Mouse (Mus musculus) cerebellum, postnatal 10 days (tissue): ENCODE data around the gene Slc9a3.

Experiments used
- DNase-seq, 2 experiments: peaks; one replicate each; pipeline ENCODE4 v3.0.0; 2021; ENCODE audit warnings: mixed read lengths in 2 of 2

The Slc9a3 gene

DNA sequence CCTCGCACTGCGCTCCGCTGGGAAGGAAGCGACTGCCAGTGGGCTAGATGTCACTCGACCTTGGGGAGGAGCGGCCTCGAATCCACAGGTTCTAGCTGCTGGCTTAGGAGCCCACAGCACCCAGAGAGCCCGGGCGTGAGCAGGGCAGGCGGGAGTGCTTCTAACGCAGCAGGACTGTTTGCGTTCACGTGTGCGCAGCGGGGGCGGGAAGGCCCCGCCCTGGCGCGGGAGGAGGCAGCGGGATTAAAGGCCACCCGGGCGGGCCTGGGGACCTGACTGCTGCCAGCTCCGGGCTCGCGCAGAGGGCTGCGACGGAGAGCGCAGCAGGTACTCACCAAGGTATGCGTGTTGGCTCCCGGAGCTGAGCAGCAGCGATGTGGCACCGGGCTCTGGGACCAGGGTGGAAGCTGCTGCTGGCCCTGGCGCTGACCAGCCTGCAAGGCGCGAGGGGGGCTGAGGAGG lies at the start of gene Slc9a3:
Slc9a3 (plus strand) TSS at position 317 of the 462 bp plus-strand sequence.
- peak; percentile 18 to 23 for DNase-seq

DNA sequence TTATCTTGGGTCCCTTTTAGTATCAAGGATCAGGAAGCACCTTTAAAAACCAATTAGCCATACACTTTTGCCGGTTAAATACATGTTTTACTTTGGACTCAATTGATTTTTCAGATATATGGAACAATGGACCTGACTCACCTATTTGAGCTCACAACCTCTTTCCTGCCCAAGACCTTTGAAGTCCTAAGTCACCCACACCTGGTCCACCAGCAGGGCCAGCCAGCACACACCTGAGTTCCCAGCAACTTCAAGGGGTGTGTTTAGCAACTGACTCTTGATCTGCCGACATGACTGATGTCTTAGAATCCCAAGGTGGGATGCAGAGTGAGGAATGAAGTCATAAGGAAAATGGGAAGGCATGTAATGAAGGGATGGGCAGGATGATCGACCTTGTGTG lies 49.5 kb upstream of the Slc9a3 start:
- DNase-seq: no peak

DNA sequence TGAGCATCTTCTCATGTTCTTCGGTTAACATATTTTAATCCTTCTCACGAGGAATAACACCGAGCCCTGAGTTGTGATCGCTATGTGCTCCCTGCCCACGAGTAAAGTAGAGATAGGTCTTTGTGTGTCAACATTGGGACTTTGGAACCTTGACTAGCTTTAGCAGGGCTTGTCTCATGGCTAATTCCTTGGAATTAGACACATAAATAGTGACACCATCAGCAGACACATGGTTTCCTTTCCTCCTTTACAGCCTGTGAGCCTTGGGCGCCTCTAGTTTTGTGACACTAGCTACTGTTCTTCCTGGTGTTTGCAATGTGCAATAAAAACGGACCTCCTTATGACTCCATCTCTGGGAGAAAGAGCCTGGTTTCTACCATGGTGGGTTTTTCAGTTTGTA lies 47.9 kb upstream of the Slc9a3 start:
- DNase-seq: no peak

DNA sequence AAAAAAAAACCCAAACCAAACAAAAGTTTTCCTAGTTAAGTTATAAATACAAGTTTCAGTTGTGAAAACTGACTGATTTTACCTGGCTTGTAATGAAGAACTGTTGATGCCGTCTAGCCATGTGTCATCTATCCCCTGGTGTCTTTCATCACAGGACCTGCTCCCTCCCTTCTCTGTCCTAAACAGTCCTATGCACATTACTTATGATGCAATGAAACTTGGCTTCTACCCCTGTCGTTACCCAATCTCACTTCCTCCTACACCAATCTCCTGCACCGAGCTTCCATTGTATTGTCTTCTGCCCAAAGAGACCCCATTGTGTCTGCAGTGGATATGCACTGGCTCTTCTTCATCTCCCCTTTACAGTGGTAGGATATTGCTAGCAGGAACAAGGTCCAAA lies 31.0 kb upstream of the Slc9a3 start:
- DNase-seq: no peak

DNA sequence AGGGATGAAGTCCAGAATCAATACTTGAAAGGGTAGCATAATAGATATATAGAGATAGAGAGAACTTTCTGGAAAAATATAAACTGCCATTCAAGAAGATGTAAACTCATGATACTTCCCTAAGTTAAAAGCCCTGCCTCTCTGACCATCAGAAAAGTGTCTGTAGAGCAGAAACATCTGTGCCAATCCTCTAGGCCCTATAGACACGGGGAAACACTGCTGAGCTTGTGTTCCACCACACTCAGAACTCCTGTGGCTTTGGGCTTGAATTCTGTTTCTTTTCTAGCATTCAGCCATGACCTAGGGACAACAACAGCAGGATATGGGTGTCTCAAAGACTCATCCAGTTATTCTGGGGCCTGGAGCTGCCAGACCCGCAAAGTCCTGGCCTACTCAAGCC lies 25.3 kb upstream of the Slc9a3 start:
- no peak for DNase-seq

DNA sequence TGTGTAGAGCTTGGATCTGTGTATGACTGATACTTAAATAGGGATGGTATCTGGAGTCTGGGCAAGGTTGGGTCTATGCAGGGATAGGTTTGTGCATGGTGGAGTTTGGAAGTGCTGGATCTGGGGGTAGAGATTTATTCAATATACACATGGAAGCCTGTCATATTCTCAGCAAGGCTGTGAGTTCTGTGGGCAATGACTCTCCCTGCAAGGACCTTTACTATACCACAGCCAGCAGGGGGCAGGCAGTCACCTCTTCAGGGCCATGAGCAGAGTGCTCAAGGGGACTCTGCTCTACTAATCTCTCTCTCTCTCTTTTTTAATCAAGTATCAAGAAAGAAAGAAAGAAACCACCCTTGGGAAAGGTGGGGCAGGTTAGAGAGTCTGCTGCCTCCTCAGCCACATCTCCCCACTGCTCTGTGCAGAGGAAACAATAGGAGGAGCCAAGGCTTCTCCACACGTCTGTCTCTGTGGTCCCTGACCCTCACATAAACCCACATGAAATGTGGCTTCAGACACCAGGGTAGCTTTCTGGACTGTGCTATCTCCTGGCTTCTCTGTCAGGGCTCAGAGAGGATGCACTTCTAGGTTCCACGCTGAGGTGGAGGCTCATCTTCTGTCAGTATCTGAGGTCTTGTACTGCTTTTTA lies 24.4 kb upstream of the Slc9a3 start:
- DNase-seq: peak; percentile 84 to 85

DNA sequence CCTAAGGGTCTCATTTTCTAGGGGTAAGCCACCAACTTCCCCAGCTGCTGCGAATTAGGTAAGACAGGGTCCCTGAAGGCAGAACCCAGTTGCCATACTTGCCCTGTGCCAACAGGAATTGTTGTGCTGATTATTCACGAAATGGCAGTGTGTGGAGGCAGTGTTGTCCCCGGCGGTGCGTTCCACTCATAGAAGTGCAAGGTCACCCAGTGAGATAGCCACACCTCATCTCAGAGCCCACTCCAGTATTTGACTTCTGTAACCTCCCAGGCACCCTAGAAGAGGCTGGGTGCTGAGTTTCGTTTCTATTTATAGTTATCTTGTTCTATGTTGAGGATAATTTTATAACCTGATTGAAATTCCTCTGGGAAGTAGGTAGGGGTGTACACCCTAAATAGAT lies 22.3 kb upstream of the Slc9a3 start:
- DNase-seq: no peak

DNA sequence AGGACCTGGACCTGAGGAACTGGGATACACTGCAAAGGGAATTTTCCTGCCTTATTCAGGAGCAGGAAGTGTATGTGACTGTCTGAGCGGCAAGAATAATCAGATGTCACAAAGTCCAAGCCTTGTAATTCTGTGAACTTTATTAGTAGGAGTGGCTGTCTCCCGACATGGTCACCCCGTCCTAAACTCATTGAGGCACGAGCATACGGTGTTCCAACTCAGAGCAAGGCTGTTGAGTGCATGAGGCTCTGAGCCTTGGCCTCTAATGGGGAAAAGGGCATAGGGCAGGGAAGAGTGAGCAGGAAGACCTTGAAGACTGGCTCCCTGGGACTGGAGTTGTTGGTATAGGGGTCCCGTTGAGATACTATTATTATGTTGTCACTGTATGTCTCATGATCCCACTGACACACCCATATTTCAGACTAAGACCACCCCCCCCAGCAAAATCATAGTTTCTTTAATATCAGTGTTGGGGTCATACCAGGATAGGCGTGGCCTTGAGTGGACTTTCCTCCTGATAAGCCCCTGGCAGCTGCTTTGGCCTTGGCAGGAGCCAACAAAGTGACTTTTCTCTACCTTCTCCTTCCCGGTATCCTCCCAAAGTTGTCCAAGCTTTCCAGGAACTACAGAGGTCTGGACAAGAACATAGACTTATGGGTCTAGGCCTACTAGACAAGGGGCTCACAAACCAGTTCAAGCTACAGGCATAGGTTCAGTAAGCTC lies 19.0 kb upstream of the Slc9a3 start:
- no peak for DNase-seq

DNA sequence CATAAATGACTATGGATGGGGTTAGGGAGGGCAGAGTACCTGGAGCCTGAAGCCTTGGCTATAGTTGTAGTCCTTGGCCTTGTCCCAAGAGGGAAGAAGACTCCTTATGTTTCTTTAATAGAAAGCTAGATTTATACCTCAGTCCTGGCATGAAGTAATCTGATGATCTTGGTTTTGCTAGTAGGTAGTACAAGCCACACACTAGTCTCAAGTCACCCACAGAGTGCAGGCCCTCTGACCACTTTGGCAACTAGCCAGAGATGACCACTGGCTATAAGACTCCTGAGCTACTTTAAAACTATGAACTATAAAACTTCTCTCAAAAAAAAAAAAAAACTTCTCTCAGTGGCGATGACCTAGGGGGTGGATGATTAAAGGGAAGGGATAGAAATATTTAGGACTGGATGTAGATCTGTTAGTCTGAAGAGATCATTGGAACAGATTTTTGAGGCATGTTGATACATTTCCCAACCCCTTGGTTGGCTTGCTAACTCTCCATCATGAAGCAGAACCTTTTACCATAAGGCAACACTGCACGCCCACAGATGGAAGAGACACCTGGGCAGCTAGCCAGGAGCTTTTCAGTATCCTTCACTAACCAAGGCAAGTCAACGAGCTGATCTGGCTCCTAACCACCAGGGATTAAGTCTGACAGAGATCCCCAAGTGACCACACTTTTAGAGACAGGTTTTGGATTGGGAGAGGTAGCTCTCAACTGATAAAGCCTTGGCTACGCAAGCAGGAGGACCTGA lies 18.2 kb upstream of the Slc9a3 start:
- peak; percentile 86 to 87 for DNase-seq

DNA sequence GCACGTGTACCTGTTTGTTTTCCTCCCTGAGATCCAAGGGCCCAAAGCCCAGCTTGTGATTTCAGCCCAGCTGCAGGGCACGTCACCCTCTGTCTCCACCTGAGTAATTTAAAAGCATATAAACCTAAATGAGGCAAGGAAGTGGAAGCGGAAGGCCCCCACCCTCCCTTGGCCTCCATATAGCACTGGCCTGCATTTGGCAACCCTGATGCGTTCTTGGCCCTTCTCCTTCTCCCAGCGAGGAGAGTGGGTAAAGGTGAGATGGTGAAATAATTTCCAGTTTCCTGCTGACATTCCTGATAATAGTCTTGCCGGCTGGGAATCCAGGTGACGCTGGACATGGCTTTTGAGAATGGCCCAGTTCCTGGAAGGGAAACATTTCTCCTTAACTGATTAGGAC lies 16.8 kb upstream of the Slc9a3 start:
- DNase-seq: peak; percentile 34 to 36

DNA sequence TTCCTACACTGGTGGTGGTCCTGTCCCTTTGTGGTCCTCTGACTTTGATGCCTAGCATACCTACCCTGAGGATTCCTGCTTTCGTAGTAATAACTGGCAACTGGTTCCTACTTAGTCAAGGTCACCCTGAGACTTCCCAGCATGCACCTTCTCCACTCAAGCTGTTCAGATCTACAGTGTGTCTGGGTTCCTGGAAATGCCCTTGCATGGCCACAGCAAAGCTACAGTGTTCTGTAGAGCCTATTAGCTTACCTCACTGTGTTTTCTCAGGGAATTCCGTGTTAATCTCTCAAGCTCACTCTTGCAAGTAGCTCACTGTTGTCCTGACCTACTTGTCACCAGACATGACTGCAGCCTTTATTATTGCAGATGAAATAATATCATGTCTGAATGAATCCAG lies 13.8 kb upstream of the Slc9a3 start:
- DNase-seq: no peak

DNA sequence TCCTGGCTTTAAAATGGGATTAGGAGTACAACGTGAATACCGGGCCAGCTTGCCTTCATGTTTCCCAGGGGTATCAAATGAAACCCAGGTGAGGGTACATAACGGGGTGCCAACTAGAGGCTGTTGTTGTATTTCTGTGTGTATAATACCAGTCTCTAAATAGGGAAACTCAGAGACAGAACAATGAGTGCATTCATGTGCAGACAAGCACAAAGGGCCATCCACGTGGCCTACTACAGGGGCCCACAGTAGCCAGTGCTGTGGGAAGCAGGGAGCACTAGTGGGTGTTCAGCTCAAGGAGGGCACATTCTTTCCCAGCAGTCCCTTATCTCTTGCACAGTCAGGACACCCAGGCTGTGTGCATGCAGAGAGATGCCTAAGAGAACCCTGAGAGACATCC lies 8.7 kb upstream of the Slc9a3 start:
- no peak for DNase-seq

DNA sequence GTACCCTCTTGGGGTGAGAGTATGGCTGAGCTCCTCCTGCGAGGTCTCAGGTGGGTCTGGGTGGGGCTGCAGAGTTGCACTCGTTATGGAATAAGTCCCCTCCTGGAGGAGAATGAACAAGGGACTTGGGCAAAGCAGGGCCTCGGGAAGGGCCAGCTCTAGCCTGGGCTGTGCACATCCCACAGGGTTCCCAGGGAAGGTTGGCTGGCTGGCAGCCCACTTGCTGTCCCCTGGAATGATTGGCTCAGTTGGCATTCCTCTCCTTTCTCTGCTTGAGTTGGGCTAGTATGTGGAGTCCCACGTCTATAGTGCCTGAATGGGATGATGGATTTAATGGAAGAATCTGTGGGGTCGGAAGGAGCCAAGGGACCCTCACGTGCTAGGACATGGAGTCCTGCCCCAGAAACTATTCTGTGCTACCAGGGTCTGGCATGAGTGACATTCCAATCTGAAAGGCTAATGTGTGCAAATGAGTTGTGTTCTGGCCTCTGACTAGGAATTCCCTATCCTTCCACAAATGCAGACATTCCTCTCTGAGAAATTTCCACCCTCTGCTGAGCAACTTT lies 7.5 kb upstream of the Slc9a3 start:
- DNase-seq: peak in 1 of 2 experiments; percentile 25

DNA sequence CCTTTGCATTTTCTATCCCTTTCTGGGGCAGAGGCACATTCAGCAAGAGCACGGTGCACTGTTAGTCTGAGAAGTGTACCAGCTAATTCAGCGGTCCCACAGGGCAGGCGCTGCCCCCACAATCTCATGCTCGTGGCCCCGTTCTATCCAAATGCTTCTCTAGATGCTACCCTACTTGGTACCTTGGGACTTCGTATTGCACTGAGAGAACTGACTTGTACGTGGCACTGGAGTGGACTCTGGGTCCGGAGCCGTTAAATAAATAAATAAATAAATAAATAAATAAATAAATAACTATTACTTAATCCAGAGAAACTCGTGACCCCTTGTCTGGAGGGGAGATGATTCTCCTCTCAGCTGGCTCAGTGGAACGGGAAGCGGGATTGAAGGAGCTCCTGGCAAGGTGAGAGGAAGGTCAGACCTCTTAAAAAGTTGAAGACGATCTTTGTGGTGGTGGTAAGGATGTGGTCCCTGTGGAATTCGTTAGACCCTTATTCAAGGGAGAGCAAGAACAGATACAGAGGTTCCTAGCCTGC lies 606 bp downstream of the Slc9a3 start:
- no peak for DNase-seq

DNA sequence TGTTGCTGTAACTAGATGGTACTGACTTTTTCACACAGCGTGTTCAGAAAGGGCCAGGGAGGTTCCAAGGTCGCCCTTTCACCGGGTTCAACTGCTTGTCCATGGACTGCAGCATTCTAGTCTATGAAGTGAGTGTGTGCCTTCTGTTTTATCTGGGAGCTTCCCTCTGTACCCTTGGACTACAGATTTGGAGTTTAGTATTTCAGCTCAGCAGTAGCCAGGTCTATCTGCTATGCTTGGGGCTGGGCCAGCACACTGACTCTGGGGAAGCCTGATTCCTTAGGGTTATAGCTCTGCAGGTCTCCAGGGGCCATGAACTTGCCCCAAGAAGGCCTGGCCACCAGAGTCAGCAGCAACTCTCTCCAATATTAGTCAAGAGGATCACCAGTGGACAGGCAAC lies 1.4 kb downstream of the Slc9a3 start:
- no peak for DNase-seq

DNA sequence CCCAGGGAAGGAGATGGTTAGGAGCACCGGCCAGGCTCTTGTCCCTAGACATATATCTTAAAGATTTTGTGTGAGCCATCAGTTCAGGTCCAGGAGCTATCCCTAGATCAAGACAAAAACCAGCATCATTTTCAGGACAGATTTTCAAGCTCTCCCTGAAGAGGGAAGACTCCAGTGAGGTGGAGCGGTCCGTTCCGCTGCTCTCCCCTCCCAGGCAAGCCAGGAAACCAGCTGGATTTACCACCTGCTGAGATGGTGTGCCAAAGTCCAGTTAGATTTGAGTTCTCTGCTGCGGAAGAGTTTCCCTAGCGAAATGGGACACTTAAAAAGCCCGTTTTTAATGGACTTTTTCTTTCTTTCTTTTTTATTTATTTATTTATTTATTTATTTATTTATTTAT lies 6.3 kb downstream of the Slc9a3 start:
- DNase-seq: no peak

DNA sequence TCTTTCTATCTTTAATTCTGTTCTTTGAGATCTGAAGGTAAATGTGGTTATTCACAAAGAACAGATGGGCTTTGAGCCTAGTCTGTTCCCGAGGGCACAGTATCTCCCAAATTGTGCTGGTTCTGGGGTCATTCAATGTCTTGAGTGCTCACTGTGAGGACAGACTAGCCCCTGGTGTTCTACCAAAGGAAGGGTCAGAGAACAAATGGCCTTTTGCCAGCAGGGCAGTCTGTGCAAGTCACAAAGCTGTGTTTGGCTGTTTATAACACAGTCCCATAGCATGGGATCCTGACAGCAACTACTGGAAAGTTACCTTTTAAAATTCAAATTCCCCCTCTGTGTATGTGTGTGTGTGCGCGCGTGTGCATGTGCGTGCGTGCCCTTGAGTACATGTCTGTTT lies 8.7 kb downstream of the Slc9a3 start:
- DNase-seq: peak; percentile 14 to 20

DNA sequence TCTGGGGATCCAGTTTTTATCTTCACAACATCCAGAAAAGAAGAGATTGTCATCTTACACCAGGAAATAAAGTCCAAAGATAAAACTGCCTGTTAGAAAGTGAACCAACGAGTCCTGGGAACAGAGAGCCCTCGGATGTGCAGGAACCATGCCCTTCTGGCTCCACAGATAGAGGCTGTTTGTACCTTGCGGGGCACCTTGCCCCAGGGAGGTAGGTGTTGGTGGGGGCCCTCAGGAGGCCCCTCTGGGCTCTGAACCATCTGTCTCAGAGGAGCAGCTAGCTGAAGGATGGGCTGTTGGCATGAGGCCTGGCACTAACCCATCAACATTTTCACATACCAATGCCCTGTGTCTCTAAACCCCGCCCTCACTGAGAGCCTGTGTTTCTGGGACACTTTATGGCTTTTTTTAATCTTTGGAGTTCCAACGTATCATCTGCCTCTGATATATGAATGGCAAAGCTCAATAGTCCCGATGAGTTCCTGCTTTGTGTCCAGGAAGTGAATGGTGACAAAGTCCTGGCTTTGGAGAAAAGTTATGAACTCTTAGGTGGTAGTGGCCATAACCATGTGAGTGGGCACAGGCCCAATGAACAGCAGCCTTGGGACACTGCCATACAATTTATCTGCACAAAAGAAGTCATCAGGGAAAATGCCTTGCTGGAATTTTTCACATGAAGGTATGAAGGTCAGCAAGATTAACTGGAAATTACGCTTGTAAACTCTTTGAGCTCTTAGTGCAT lies 17.8 kb downstream of the Slc9a3 start:
- DNase-seq: no peak

DNA sequence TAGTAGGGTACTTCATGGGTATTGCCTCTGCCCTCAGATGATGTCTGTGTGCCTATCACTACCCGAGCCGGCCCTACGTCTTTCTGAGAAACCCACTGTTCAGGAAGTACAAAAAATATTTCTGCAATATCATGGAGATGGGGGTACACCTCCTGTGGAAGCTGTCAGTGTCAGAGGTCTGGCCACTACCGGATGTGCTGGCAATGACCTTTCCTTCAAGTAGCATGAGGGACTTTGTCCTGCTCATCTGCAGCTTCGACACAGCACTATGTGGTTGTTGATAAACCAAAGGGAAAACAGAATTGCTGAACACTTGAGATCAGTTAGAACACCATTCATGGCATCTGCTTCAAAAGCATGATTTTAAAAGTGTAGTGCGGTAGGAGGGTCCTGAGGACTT lies 19.5 kb downstream of the Slc9a3 start:
- DNase-seq: no peak

DNA sequence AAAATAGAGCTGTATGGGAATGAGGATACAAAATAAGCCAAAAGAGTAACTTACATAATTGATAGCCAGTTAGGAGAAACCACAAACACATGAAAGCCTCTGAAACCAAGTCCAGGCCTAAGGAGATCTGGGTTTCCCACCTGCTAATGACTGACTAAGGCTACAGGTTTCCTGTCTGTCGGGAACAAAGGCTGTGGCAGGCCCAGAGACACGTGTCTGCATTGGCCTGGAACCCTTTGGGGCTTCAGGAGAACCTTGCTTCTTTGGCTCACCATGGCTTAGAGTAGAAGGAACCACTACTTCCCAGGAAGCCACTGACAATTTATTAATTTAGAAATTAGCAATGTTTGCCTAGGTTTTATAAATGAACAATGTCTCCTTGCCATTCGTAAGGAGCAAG lies 22.0 kb downstream of the Slc9a3 start:
- DNase-seq: no peak

DNA sequence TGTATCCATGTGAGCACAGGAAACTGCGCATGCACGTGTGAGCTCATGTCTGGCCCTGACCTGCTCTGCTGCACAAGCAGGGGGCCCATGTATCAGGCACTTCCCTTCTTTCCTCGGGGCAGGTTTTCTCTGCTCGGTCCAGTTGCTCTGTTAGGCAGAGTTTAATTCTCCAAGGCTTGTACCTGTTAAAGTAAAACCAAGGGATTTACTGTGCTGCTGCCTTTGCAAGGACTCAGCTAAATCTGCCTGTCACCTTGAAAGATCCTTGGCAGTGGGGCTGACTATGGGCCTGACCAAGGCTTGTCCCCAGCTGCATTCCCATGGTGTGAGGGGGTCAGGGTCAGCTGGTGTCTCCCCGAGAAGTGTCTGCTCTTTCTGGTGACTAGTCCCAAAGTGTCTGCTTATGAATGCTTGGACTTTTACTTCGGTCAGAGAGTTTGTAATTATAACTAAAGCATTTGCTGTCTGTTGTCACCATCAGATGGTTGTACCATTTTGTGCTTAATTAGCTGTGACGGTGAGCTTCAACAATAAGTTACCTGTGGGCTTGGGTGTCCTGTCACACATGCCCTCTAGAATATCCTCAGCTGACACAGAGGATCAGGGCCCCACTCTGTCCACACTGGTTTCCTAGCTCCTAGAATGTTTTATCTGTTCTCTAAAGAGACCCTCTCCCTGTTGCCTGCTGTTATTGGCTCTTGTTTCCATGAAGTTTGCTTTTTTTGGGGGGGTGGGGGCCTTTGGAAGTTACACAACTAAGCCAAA lies 23.0 kb downstream of the Slc9a3 start:
- DNase-seq: no peak
